Mouse (Mus musculus) CH12.LX (cell line): ENCODE measurements around the gene Cep112. TPM values are rescaled to one million over a fixed set of nuclear protein-coding genes. Genes with fewer than 3 reads are reported as not detected.

Experiments used
- DNase-seq: peaks from one replicate; pipeline ENCODE4 v3.0.0-alpha.2; 2013; ENCODE audit errors: extremely low read depth
- H3K27ac ChIP-seq: 2 replicates; pipeline ENCODE4 v1.5.1; 2012; ENCODE audit warnings: low read depth, mild to moderate bottlenecking, control low read depth, moderate library complexity; ENCODE audit not compliant: insufficient read depth
- H3K27me3 ChIP-seq: replicated peaks from 2 replicates; pipeline ENCODE3; 2012; ENCODE audit warnings: inconsistent platforms
- H3K36me3 ChIP-seq, 2 experiments: replicated peaks in 1 of 2; 2 replicates each; pipeline versions ENCODE3 to v1.6.1; 2012; ENCODE audit warnings: inconsistent platforms in 1 of 2, low read length in 1 of 2, mild to moderate bottlenecking in 1 of 2, mixed read lengths in 1 of 2, moderate library complexity in 1 of 2; ENCODE audit not compliant: control insufficient read depth in 1 of 2, insufficient read depth in 1 of 2
- H3K4me1 ChIP-seq, 2 experiments: 2 replicates each; pipeline ENCODE4 v1.6.1; 2012; ENCODE audit warnings: inconsistent platforms in 1 of 2, moderate library complexity in 1 of 2; ENCODE audit not compliant: insufficient read depth in 2 of 2, control insufficient read depth in 1 of 2
- H3K4me2 ChIP-seq: 2 replicates; pipeline ENCODE4 v1.6.1; 2012; ENCODE audit warnings: low read depth, mild to moderate bottlenecking, control low read depth; ENCODE audit not compliant: poor library complexity, insufficient read depth, severe bottlenecking
- H3K4me3 ChIP-seq, 3 experiments: fragments of 150-350 bp in 1 of 3; sonication (generic) in 1 of 3; replicated peaks in 1 of 3; 2 replicates each; pipeline versions ENCODE3 to v1.5.1; 2011 to 2012; ENCODE audit warnings: low read depth in 2 of 3, low read length in 2 of 3, mild to moderate bottlenecking in 2 of 3, moderate library complexity in 2 of 3, control low read depth in 1 of 3, improper control_type of control experiment in 1 of 3, inconsistent platforms in 1 of 3, mixed read lengths in 1 of 3; ENCODE audit not compliant: poor library complexity in 1 of 3
- H3K79me2 ChIP-seq: replicated peaks from 2 replicates; pipeline ENCODE4 v1.6.1; 2012; ENCODE audit warnings: mild to moderate bottlenecking, moderate library complexity; ENCODE audit not compliant: control insufficient read depth, poor library complexity, insufficient read depth, severe bottlenecking; ENCODE audit errors: extremely low read depth
- H3K9ac ChIP-seq: 2 replicates; pipeline ENCODE4 v1.6.1; 2012; ENCODE audit warnings: low read depth, mild to moderate bottlenecking, control low read depth, moderate library complexity; ENCODE audit not compliant: insufficient read depth
- H3K9me3 ChIP-seq: replicated peaks from 2 replicates; pipeline ENCODE3; 2012; ENCODE audit warnings: low read length, inconsistent platforms, mixed read lengths
- BHLHE40 ChIP-seq: IDR thresholded peaks from 2 replicates; pipeline ENCODE4 v1.6.1; 2011; ENCODE audit warnings: mild to moderate bottlenecking, low read depth, low read length, improper control_type of control experiment
- CTCF ChIP-seq, 2 experiments: IDR thresholded peaks in 1 of 2; conservative IDR thresholded peaks in 1 of 2; 2 replicates each; pipeline ENCODE4 v1.5.1; 2011 to 2012; ENCODE audit warnings: low read depth in 2 of 2, low read length in 2 of 2, improper control_type of control experiment in 1 of 2, inconsistent platforms in 1 of 2, mild to moderate bottlenecking in 1 of 2, moderate library complexity in 1 of 2
- ELF1 ChIP-seq: IDR thresholded peaks from 2 replicates; pipeline ENCODE4 v1.6.1; 2014; ENCODE audit warnings: low read depth, mild to moderate bottlenecking, inconsistent platforms, low read length, improper control_type of control experiment
- ETS1 ChIP-seq: conservative IDR thresholded peaks from 2 replicates; pipeline ENCODE4 v1.6.1; 2012; ENCODE audit warnings: low read depth, mild to moderate bottlenecking, inconsistent platforms, low read length, improper control_type of control experiment, moderate library complexity
- GABPA ChIP-seq: IDR thresholded peaks from 2 replicates; pipeline ENCODE4 v1.6.1; 2012; ENCODE audit warnings: low read depth, low read length, improper control_type of control experiment, inconsistent platforms; ENCODE audit not compliant: insufficient replicate concordance
- IRF4 ChIP-seq: IDR thresholded peaks from 2 replicates; pipeline ENCODE4 v1.6.1; 2014; ENCODE audit warnings: low read depth, mild to moderate bottlenecking, inconsistent platforms, low read length, improper control_type of control experiment
- MEF2A ChIP-seq: IDR thresholded peaks from 2 replicates; pipeline ENCODE4 v1.6.1; 2014; ENCODE audit warnings: low read depth, mild to moderate bottlenecking, inconsistent platforms, low read length, improper control_type of control experiment, borderline replicate concordance
- MXI1 ChIP-seq: IDR thresholded peaks from 2 replicates; pipeline ENCODE4 v1.6.1; 2011; ENCODE audit warnings: mild to moderate bottlenecking, low read depth, low read length, improper control_type of control experiment
- NRF1 ChIP-seq: IDR thresholded peaks from 2 replicates; pipeline ENCODE4 v1.6.1; 2014; ENCODE audit warnings: low read depth, mild to moderate bottlenecking, inconsistent platforms, low read length, improper control_type of control experiment, moderate library complexity
- POLR2AphosphoS2 ChIP-seq: IDR thresholded peaks from 2 replicates; pipeline ENCODE4 v1.6.1; 2011; ENCODE audit warnings: low read depth, low read length, improper control_type of control experiment
- SMC3 ChIP-seq: IDR thresholded peaks from 2 replicates; pipeline ENCODE4 v1.6.1; 2011; ENCODE audit warnings: low read depth, low read length, improper control_type of control experiment
- ZC3H11A ChIP-seq: IDR thresholded peaks from 2 replicates; pipeline ENCODE4 v1.6.1; 2012; ENCODE audit warnings: low read depth, mild to moderate bottlenecking, inconsistent platforms, low read length, improper control_type of control experiment
- ZMIZ1 ChIP-seq: IDR thresholded peaks from 2 replicates; pipeline ENCODE4 v1.6.1; 2012; ENCODE audit warnings: low read depth, mild to moderate bottlenecking, inconsistent platforms, low read length, improper control_type of control experiment
- dilution Hi-C: fragments of 300-500 bp; cut with MboI; formaldehyde crosslinking; loops from 2 replicates; pipeline ENCODE4 v1.14.3; 2020; ENCODE audit warnings: low sequenced_read_pairs; ENCODE audit not compliant: extremely low pct_unique_long_range_greater_than_20kb, extremely low pct_ligation_motif_present
- in situ Hi-C: fragments of 300-500 bp; cut with MboI; formaldehyde crosslinking; loops from 3 replicates; pipeline ENCODE4 v1.14.3; 2019; ENCODE audit warnings: low sequenced_read_pairs, low pct_ligation_motif_present, low pct_unique_long_range_greater_than_20kb, mixed read lengths
- polyA plus RNA-seq: library from polyadenylated mRNA; unstranded; fragments of >175 nt; gene quantifications from 2 replicates; pipeline ENCODE4 v1.2.1, GENCODE M21; 2012; ENCODE audit warnings: low read depth; ENCODE audit not compliant: insufficient read length
- total RNA-seq, 2 experiments: library from RNA; depleted of rRNA; stranded (reverse); fragments of 300-350 nt in 1 of 2; fragments of >200 nt in 1 of 2; gene quantifications; 2 replicates each; pipeline ENCODE4 v1.2.3; 2012 to 2014

The Cep112 gene
- total and polyA plus RNA-seq, 3 experiments: 0.93 to 1.4 (median 1.3) TPM

DNA sequence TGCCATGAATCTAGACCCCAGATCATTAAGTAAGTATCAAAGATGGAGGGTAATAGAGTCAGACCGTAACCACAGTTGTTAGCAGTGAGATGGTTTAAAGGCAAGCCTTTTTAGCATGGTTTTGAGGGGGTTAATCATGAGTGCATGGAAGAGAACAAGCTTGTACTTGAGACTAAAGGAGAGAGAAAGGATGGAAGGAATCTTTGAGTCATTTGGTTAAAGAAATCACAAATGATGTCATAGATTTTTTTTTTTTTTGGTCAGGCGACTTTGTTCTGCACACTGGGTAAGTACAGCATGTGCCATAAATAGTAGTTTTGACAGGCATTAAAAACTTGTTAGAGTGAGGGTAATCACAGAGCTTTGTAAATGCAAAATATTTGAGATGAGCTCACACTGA, 212.8 kb downstream of the Cep112 start (continued):
- TF ChIP-seq NRF1 (no peak), BHLHE40 (peak; percentile 98), GABPA (no peak), ETS1 (peak; percentile 98), IRF4 (peak; percentile 76), SMC3 (no peak)

GRCm38 (mm10) chr11:108655574-108655973, 230.6 kb downstream of the Cep112 start:
- DNase-seq: no peak
- Histone ChIP-seq H3K4me3 (no peak overlapping the region), H3K4me1 (no peaks in the 10 kb centered on the region), H3K9me3 (no peaks in the 10 kb centered on the region), H3K4me2 (no peak overlapping the region), H3K27me3 (no peaks in the 10 kb centered on the region), H3K36me3 (no peaks in the 10 kb centered on the region), H3K79me2 (no peaks in the 10 kb centered on the region), H3K27ac (no peak overlapping the region), H3K9ac (no peak overlapping the region)
- TF ChIP-seq MEF2A (no peak), ZC3H11A (no peak)
- in situ Hi-C loops: no loop called here
- dilution Hi-C loops: no loop called here

DNA sequence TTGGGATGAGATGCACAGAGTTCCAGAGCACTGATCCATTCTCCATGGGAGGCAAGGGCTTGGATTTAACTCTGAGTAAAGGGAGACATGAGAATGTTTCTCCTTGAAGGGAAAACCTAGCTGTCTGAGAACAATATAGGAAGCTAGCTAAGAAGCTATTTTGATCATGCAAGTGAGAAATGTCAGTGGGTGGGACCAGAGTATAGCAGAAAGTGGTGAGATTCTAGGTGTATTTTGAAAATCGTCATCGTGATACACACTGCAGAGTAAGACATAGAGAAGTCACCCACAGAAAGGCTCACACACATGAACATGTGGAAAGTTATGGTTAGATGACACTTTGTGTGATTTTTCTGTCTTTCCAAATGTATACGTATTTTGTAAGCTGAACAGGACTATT, 257.0 kb downstream of the Cep112 start:
- no peaks in the 10 kb centered on the region for H3K4me1 ChIP-seq
- no peaks in the 10 kb centered on the region for H3K9me3 ChIP-seq
- DNase-seq: no peak
- no peaks in the 10 kb centered on the region for H3K27me3 ChIP-seq
- dilution Hi-C loops (no loop called here), in situ Hi-C loops (no loop called here)
- TF ChIP-seq GABPA: no peak
- TF ChIP-seq MXI1: no peak
- TF ChIP-seq POLR2AphosphoS2: no peak
- TF ChIP-seq ELF1: no peak
- TF ChIP-seq SMC3: no peak
- TF ChIP-seq ZMIZ1: no peak
- no peak overlapping the region for H3K4me2 ChIP-seq
- H3K9ac ChIP-seq: no peak overlapping the region
- H3K27ac ChIP-seq: no peak overlapping the region
- no peaks in the 10 kb centered on the region for H3K79me2 ChIP-seq
- H3K36me3 ChIP-seq: no peaks in the 10 kb centered on the region
- no peak overlapping the region for H3K4me3 ChIP-seq

- in situ Hi-C loops (no loop called here), dilution Hi-C loops (no loop called here)
- H3K9ac ChIP-seq: no peak overlapping the region
- H3K27ac ChIP-seq: no peak overlapping the region
- no peaks in the 10 kb centered on the region for H3K4me1 ChIP-seq
- no peak overlapping the region for H3K4me2 ChIP-seq
- no peaks in the 10 kb centered on the region for H3K79me2 ChIP-seq
- no peak overlapping the region for H3K4me3 ChIP-seq
- TF ChIP-seq POLR2AphosphoS2: no peak
- no peak for TF ChIP-seq CTCF (conservative IDR thresholded peaks at IDR 0.05 in 1 of 2, IDR thresholded peaks at IDR 0.05 in 1 of 2; ENCODE audit: low read depth in 2 of 2, low read length in 2 of 2)
- DNase-seq: no peak
- H3K27me3 ChIP-seq: no peaks in the 10 kb centered on the region
- H3K9me3 ChIP-seq: no peaks in the 10 kb centered on the region
- H3K36me3 ChIP-seq: no peaks in the 10 kb centered on the region
Measured at GRCm38 (mm10) chr11:108696563-108696962, 271.6 kb downstream of the Cep112 start.
